Mouse (Mus musculus) heart, embryonic 13.5 days (tissue): Measurements from ENCODE around the gene Mnx1. TPM values are rescaled to one million over a fixed set of nuclear protein-coding genes. Genes with fewer than 3 reads are reported as not detected.
A peak's percentile ranks its signal among the peaks of the same experiment; 100 is the strongest.

Experiments used
- ATAC-seq: fragments of 200-750 bp; cut with Nextera tagmentation; 2 replicates; pipeline ENCODE4 v1.8.0; 2017; ENCODE audit warnings: moderate TSS enrichment; ENCODE audit not compliant: insufficient number of reproducible peaks, low FRiP score, low TSS enrichment; ENCODE audit errors: extremely low read depth
- H3K27ac ChIP-seq: fragments of 300-500 bp; sonication (generic); replicated peaks from 2 replicates; pipeline ENCODE4 v1.5.1; 2015; ENCODE audit warnings: moderate library complexity, mild to moderate bottlenecking, inconsistent platforms
- H3K27me3 ChIP-seq: fragments of 300-500 bp; sonication (generic); replicated peaks from 2 replicates; pipeline ENCODE4 v1.6.1; 2015; ENCODE audit warnings: mild to moderate bottlenecking, inconsistent platforms
- H3K36me3 ChIP-seq: fragments of 300-500 bp; sonication (generic); 2 replicates; pipeline ENCODE4 v1.6.1; 2015; ENCODE audit warnings: mild to moderate bottlenecking, inconsistent platforms
- H3K4me1 ChIP-seq: fragments of 300-500 bp; sonication (generic); 2 replicates; pipeline ENCODE4 v1.6.1; 2015; ENCODE audit warnings: inconsistent platforms
- H3K4me2 ChIP-seq: fragments of 300-500 bp; sonication (generic); 2 replicates; pipeline ENCODE4 v1.6.1; 2015; ENCODE audit warnings: inconsistent platforms, mild to moderate bottlenecking, moderate library complexity
- H3K4me3 ChIP-seq: fragments of 300-500 bp; sonication (generic); 2 replicates; pipeline ENCODE4 v1.5.1; 2015; ENCODE audit warnings: moderate library complexity, mild to moderate bottlenecking, inconsistent platforms
- H3K9ac ChIP-seq: fragments of 300-500 bp; sonication (generic); 2 replicates; pipeline ENCODE4 v1.6.1; 2015; ENCODE audit warnings: inconsistent platforms, mild to moderate bottlenecking, moderate library complexity
- H3K9me3 ChIP-seq: fragments of 300-500 bp; sonication (generic); 2 replicates; pipeline ENCODE4 v1.6.1; 2016; ENCODE audit warnings: inconsistent platforms
- WGBS: fragments of 180-500 bp; shearing (Covaris S2); methylation state at CpG from one replicate; pipeline ENCODE4 v1.1.7; 2015; ENCODE audit warnings: mixed read lengths; 5-methylcytosine and 5-hydroxymethylcytosine counted together
- polyA plus RNA-seq: library from polyadenylated mRNA; unstranded; fragments of >200 nt; fragmentation: Nextera tagmentation; extraction: Ambion mirVana; gene quantifications from 2 replicates; pipeline ENCODE4 v1.2.1, GENCODE M21; 2015

The Mnx1 gene
- polyA plus RNA-seq = not detected in 2 replicates

- Histone ChIP-seq H3K9ac (peak within 1 kb of the TSS; percentile 56), H3K27ac (no peak within 1 kb of the TSS), H3K4me2 (peak within 1 kb of the TSS; percentile 80), H3K4me1 (peaks cover 20% of the 10 kb centered on the region), H3K36me3 (no peaks in the 10 kb centered on the region), H3K9me3 (no peaks in the 10 kb centered on the region), H3K4me3 (peak within 1 kb of the TSS; percentile 54), H3K27me3 (peaks cover 100% of the 10 kb centered on the region)
- WGBS = under 1% methylated on average over 65 of the region's 65 CpGs
- ATAC-seq = no peak
These were observed at the start of gene Mnx1 for GRCm38 (mm10) chr5:29478208-29479197. Gene Mnx1, minus strand, starts transcription at chr5:29478470.

- WGBS = 62% methylated on average over 5 of the region's 5 CpGs
- Histone ChIP-seq H3K4me2 (no peak overlapping the region), H3K9ac (no peak overlapping the region), H3K27me3 (no peaks in the 10 kb centered on the region), H3K4me1 (no peaks in the 10 kb centered on the region), H3K36me3 (no peaks in the 10 kb centered on the region), H3K9me3 (no peaks in the 10 kb centered on the region), H3K27ac (no peak overlapping the region), H3K4me3 (no peak overlapping the region)
- ATAC-seq = no peak
These were observed 38.2 kb upstream of the Mnx1 start for GRCm38 (mm10) chr5:29516432-29516831.

GRCm38 (mm10) chr5:29515888-29516287, 37.6 kb upstream of the Mnx1 start:
- no peaks in the 10 kb centered on the region for H3K27me3 ChIP-seq
- no peaks in the 10 kb centered on the region for H3K36me3 ChIP-seq
- H3K9me3 ChIP-seq = no peaks in the 10 kb centered on the region
- 71% methylated on average over 3 of the region's 3 CpGs for WGBS
- H3K4me2 ChIP-seq = no peak overlapping the region
- H3K4me1 ChIP-seq = no peaks in the 10 kb centered on the region
- H3K9ac ChIP-seq = no peak overlapping the region
- no peak for ATAC-seq
- H3K27ac ChIP-seq = no peak overlapping the region
- no peak overlapping the region for H3K4me3 ChIP-seq

GRCm38 (mm10) chr5:29507013-29507412, 28.7 kb upstream of the Mnx1 start:
- 22% methylated on average over 3 of the region's 3 CpGs for WGBS
- no peak overlapping the region for H3K4me3 ChIP-seq
- H3K27ac ChIP-seq = 0 out of 2 replicates have a peak overlapping the region, but pooled peaks have one; percentile 9
- no peaks in the 10 kb centered on the region for H3K36me3 ChIP-seq
- ATAC-seq = no peak
- H3K9ac ChIP-seq = no peak overlapping the region
- peaks cover 3% of the 10 kb centered on the region; the same call in 1 of the 2 replicates for H3K9me3 ChIP-seq
- H3K4me1 ChIP-seq = peaks cover 12% of the 10 kb centered on the region
- no peak overlapping the region for H3K4me2 ChIP-seq
- no peaks in the 10 kb centered on the region for H3K27me3 ChIP-seq

GRCm38 (mm10) chr5:29487321-29487720, 9.1 kb upstream of the Mnx1 start:
- H3K27ac ChIP-seq = no peak overlapping the region
- H3K27me3 ChIP-seq = peaks cover 99% of the 10 kb centered on the region
- 29% methylated on average over 13 of the region's 13 CpGs for WGBS
- no peaks in the 10 kb centered on the region for H3K9me3 ChIP-seq
- no peak overlapping the region for H3K9ac ChIP-seq
- H3K4me1 ChIP-seq = peaks cover 9% of the 10 kb centered on the region
- no peaks in the 10 kb centered on the region for H3K36me3 ChIP-seq
- no peak overlapping the region for H3K4me2 ChIP-seq
- no peak overlapping the region for H3K4me3 ChIP-seq
- ATAC-seq = no peak

GRCm38 (mm10) chr5:29485941-29486320, 7.7 kb upstream of the Mnx1 start:
- H3K4me2 ChIP-seq = peak overlapping the region; percentile 45; the same call in 1 of the 2 replicates
- H3K27ac ChIP-seq = no peak overlapping the region
- no peaks in the 10 kb centered on the region for H3K9me3 ChIP-seq
- WGBS = 8% methylated on average over 10 of the region's 10 CpGs
- no peak for ATAC-seq
- no peak overlapping the region for H3K9ac ChIP-seq
- H3K4me1 ChIP-seq = peaks cover 9% of the 10 kb centered on the region
- peaks cover 99% of the 10 kb centered on the region for H3K27me3 ChIP-seq
- 0 out of 2 replicates have a peak overlapping the region, but pooled peaks have one; percentile 28 for H3K4me3 ChIP-seq
- no peaks in the 10 kb centered on the region for H3K36me3 ChIP-seq

- Histone ChIP-seq H3K36me3 (no peaks in the 10 kb centered on the region), H3K9ac (no peak overlapping the region), H3K4me1 (peaks cover 9% of the 10 kb centered on the region), H3K4me2 (peak overlapping the region; percentile 45), H3K4me3 (peak overlapping the region; percentile 28), H3K9me3 (no peaks in the 10 kb centered on the region), H3K27me3 (peaks cover 99% of the 10 kb centered on the region), H3K27ac (no peak overlapping the region)
- WGBS = 4% methylated on average over 38 of the region's 38 CpGs
- ATAC-seq = no peak
These were observed 7.0 kb upstream of the Mnx1 start for GRCm38 (mm10) chr5:29484965-29485940.

GRCm38 (mm10) chr5:29483801-29484200, 5.5 kb upstream of the Mnx1 start:
- Histone ChIP-seq H3K4me2 (no peak overlapping the region), H3K9me3 (no peaks in the 10 kb centered on the region), H3K27me3 (peaks cover 99% of the 10 kb centered on the region), H3K4me1 (peaks cover 14% of the 10 kb centered on the region), H3K27ac (no peak overlapping the region), H3K36me3 (no peaks in the 10 kb centered on the region), H3K4me3 (no peak overlapping the region), H3K9ac (no peak overlapping the region)
- 11% methylated on average over 4 of the region's 4 CpGs for WGBS
- ATAC-seq = no peak

GRCm38 (mm10) chr5:29479198-29479593, 926 bp upstream of the Mnx1 start:
- no peaks in the 10 kb centered on the region for H3K36me3 ChIP-seq
- H3K9me3 ChIP-seq = no peaks in the 10 kb centered on the region
- H3K27me3 ChIP-seq = peaks cover 100% of the 10 kb centered on the region
- peaks cover 20% of the 10 kb centered on the region for H3K4me1 ChIP-seq
- no peak overlapping the region for H3K27ac ChIP-seq
- no peak overlapping the region for H3K9ac ChIP-seq
- peak overlapping the region; percentile 54 for H3K4me3 ChIP-seq
- 2% methylated on average over 14 of the region's 14 CpGs for WGBS
- ATAC-seq = no peak
- peak overlapping the region; percentile 80 for H3K4me2 ChIP-seq

GRCm38 (mm10) chr5:29477474-29478207, 629 bp downstream of the Mnx1 start:
- ATAC-seq = no peak
- Histone ChIP-seq H3K9ac (peak overlapping the region; percentile 56), H3K4me3 (peak overlapping the region; percentile 54), H3K27me3 (peaks cover 100% of the 10 kb centered on the region), H3K36me3 (no peaks in the 10 kb centered on the region), H3K4me1 (peaks cover 20% of the 10 kb centered on the region), H3K4me2 (peak overlapping the region; percentile 80), H3K9me3 (no peaks in the 10 kb centered on the region), H3K27ac (no peak overlapping the region)
- WGBS = under 1% methylated on average over 52 of the region's 73 CpGs
